Mouse (Mus musculus): Measurements from ENCODE around the gene Eif6.

DNA sequence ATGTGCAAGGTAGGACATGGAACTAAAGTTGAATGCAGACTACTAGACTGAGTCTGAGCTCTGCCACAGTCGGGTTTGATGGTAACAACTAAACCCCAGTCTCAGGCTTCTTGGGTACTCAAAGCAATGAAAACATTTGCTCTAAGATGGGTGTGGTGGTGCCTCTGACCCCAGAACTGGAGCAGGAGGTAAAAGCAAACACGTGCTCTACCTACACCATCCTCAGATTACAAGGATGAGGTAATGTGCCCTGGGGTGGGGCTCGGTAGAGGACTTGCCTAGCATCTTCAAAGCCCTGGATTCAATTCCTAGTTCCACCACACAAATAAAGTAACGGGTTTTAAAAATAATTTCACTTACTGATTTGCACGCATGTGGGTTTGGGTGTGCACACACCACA lies 25.8 kb upstream of the Eif6 start:
- TF ChIP-seq EP300 (IDR thresholded peaks at IDR 0.05) (no peak), CTCF (IDR thresholded peaks at IDR 0.05) (no peak)

Data from lung, postnatal 0 days (tissue).